Mouse (Mus musculus) layer of hippocampus, adult 9-11 months (tissue): ENCODE results near the gene Prx.

Source experiments
- DNase-seq: peaks from one replicate; pipeline ENCODE4 v3.0.0; 2022

Gene Prx

DNA sequence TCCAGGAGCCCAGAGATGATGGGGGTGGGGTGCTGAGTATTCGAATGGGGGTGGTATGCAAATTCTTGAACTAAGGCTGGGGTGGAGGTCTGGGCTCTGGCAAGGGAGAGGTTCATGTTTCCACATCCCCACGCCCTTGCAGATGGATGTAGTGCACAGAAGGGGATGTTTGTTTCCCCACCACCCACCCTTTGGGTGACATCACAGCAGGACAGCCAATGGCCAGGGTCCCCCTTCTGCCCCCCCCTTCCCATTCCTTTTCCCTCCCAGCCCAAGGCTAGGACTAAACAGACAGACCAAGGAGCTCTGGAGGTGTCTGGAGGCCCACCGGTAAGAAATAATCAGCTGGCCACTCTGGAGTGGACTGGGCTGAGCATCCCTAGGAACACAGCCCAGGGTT, at the start of gene Prx:
Prx (plus strand) TSS at position 289 of the 400 bp plus-strand sequence.
- DNase-seq: no peak

DNA sequence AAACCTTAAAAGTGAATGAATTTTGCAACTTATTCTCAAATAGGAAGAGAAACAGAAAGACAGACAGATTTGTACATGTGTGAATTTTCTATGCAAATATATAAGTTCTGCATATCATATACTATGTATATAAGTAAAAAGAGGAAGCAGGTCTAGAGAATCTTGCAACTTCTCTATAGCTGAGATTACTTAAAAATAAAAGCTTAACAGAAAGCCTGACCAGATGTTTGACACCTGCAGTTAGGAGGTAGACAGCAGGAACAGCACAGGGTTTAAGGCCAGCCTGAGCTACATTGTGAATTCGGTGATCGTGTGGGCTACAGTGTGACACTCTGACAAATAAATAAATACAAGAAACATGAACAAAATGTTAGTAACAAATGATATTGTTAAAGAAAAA, 47.8 kb upstream of the Prx start:
- no peak for DNase-seq

DNA sequence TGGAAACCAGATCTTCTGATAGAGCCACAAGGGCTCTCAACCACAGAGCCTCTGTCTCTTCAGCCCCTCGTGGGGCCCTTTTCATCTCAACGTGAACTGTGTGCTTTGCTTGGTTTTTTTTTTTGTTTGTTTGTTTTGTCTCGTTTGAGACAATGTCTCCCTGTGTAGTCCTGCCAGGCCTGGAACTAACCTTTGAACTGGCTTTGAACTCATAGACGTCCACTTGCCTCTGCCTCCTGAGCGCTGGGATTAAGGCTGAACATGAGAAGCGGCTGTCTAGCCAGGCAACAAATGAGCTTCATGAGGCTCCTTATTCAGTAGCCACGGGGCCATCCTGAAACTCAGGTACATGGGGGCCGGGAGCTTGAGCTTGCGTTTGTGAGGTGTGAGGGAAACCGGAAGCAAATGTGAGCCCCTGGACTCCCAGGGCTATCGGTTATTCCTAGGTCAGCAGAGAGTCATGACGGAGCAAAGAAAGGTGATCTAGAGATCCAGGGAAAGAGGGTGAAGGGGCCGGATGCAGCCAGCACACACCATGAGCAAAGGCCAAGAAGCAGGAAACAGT, 46.8 kb upstream of the Prx start:
- no peak for DNase-seq

DNA sequence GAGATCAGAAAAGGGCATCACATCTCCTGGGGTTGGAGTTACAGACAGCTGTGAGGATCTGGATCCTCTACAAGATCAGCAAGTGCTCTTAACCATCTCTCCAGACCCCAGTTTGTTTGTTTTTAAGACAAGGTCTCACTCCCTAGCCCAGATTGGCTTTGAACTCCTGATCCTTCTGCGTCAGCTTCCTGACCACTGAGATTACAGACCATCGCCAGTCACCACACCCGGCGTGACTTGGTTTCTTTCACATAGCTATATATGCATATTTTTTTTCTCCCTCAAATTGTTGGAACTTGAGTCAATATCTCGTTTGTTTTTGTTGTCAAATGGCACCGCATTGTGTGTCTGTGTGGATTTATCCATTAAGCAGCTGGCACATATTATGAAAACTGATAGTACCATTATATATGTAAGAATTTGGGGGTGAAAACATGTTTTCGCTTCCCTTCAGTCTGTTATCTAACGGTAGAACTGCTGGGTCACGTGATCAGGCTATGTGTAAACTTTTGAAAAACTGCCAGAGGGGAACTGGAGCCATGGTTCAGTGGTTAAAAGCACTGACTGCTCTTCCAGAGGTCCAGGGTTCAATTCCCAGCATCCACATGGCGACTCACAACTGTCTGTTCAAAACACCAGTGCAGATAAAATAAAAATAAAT, 44.5 kb upstream of the Prx start:
- no peak for DNase-seq

DNA sequence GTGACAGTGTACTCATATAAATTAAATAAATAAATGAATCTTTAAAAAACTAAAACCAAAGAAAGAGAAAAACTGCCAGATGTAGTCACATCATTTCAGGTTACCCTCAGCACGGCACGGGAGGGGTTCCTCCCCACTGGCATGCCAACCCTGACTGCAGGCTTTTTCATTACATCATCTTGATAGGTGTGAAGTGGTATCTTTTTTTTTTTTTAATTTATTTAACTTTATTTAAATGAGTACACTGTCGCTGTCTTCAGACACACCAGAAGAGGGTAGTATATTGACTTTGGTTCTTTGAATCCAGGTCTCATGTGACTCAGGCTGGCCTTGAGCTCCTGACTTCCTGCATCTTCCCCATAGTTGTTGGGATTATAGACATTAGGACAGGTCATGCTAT, 43.9 kb upstream of the Prx start:
- DNase-seq: no peak

DNA sequence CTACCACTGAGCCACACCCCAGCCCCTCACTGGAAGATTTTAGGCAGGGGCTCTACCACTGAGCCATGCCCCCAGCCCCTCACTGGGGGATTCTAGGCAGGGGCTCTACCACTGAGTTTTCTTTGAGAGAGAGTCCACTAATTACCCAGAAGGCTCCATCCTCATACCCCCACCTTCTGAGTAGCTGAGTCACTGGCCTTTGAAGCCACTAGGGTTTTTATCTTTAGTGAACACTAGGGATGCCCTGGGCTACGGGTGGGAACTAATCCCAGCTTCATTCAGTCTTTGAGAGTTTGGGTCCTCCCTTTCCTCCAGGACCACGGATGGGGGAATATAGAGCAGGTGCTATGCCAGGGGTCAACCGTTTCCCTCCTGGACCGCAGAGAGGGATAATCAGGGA, 40.5 kb upstream of the Prx start:
- no peak for DNase-seq

DNA sequence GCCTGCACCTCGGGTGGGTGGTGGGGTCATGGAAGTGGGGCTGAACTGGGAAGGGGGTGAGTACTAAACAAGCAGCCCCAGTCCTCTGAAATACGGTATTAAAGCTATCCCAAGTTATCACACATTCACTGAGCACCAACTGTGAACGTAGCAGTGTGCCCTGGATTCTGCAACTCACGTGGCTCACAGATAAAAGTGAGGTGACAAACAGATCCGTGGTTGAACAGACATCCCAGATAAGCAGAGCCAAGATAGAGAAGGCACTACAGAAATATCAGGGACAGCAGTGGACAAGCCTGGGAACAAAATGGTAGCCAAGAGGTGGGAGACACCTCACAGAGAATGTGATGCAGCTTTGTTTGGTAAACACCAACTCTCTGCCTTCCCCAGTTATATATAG, 39.5 kb upstream of the Prx start:
- DNase-seq: no peak

DNA sequence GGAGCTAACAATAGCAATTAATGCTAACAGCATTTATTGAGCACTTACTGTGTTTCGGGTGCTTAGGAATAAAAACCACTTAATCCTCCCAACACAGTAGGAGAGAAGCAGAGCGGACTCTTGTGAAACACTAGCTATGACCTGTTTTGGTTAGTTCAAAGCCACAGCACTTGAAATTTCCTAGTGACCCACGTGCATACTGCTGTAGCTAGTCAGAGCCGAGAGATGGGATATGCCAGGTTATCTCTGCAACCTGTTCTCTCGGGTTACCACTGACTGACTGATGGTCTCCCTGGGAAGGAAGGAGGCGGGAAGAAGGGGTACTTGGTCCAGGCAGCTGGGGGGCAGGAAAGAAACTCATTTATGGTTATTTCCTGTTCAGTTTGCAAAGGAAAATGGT, 38.6 kb upstream of the Prx start:
- DNase-seq: no peak

DNA sequence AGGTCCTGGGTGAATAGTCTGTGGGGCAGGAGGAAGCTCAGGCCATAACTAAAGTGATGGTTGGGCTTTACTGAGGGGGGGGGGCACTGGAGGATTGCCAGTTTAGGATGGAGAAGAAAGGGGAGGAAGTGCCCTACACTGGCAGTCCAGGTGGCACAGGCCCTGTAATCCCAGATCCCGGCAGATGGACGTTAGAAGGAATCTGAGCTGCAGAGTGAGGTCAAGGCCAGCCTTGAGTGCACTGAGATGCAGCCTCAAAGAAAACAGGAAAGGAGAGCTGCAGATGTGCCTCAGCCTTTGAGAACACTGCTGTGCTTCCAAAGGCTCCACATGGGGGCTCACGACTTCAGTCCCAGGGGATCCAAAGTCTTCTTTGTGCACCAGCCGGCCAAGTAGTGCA, 31.5 kb upstream of the Prx start:
- DNase-seq: no peak

DNA sequence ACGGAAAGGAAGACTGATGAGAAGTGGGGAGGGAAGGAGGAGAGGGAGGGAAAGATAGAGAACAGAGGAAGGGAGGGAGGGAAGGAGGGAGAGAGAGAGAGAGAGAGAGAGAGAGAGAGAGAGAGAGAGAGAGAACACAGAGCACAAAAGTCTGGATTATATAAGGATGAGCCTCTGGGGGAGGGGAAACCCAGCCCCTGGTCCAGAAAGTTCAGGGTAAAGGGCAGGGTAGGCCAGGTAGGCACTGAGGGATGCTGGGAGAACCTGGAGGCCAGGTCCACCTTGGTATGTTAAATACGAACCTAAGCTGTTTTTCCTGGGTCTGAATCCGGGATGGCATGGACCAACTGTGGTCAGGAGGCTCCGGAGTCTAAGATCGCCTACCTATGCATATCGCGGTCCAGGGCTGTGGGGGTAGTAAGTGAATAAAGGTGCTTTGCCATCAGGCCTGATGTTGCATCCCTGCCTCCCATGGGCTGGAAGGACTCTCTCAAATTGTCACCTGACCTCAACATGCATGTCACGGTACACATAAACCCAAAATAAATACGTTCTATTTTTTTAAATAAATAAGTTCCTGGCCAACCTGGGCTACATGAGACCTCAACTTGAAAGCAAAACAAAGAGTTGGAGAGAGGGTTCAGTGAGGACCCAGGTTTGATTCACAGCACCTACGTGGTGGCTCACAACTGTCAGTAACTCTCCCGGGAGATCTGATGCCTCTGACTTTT, 27.6 kb upstream of the Prx start:
- no peak for DNase-seq

DNA sequence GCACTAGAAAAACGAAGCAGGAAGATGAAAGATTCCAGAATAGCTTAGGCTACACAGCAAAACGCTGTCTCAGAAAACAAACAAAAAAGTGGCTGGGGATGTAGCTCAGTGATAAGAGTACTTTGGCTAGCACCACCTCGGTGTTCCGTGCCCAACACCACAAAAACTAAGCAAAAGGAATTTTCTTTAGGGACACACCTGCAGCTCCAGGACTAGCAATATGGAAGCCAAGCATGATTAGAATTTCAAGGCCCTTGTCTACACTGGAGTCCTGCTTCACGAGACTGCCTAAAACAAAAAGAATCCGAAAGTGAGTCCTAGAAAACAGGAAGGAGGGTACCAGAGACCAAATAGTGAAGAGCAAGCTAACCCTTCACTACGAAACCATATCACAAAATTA, 26.5 kb upstream of the Prx start:
- DNase-seq: no peak

DNA sequence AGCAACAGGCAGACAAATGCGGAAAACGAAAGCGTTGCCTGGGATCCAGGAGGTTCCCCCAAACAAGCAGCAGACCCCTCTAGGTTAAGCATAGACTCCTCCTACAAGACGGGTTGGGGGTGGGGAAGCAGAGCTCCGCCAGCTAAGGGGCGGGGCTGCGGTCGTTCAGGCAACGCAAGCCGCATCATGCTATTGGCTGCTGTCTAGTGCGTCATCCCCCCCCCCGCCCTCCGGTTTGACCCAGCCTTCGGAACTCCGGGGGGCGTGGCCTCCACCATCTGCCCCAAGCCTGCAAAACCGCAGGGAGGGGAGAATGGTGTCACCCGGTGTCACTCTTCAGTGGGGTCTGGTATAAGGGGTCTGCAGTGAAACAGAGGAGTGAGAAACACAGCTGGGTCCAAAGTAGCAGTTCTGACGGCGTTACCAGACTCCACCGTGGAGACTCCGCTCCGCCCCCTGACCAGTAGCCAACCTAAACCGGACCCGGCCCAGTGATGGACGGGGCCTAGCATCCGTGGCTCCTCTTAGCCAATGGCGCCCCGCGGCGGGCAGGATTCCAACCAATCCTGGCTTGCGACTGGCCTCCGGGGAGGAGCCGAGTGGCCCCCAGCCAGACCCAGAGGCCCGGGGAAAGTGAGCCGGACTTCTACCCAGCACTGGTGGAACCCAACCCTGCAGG, 25.8 kb upstream of the Prx start, which contains the start of gene Sertad3:
Sertad3 (plus strand) TSS at position 613 of the 679 bp plus-strand sequence.
- DNase-seq: peak; percentile 98

DNA sequence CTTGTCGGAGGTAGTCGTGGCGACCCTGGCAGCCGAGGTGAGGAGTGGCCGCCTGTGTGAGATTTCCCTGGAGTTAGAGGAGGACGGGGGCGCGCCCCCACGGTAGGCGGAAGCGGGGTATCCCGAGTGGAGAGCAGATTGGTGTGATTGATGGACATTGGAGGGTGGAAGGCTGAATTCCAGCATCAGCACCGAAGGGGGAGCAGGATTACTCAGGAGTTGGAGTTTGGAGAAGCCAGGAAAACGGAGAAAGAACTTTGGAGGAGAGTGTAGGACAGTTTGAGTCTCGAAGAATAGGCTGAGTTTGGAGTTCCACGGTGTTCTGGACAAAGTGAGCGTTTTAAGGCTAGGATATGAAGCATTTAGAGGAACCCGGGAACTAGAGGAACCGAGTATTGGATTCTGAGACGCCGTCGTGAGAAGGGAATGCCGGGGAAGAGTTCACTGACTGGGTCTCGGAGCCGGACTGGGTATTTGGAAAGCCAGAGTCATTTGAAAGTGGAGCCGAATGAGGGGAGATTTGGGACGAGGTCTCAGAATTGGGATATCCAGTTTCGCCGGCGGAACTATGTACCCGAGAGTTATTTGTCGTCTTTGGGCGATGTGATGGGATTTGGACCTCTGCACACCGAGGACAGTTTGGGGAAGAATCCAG, 25.2 kb upstream of the Prx start:
- no peak for DNase-seq

DNA sequence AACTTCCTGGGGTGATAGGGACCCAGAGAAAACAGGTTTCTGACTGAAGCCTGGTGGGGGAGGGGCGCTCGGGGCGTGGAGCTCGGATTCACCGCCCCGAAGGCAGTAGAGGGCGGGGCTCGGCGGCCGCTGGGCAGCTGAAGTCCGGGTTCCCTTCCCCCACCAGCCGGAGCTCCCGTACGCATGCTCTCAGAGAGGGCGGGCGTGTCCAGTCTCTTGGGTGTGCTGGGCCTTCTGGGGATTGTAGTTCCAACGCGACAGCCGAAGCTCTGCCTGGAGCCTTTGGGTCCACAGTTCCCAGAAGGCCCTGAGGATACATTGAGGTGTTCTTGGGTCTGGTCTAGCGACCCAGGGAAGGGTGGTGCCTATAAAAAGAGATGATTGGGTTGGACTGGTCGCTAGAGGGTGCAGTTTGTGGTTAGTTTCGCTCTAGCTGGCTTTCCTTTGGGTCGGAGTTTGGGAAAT, 24.6 kb upstream of the Prx start:
- DNase-seq: peak; percentile 99

DNA sequence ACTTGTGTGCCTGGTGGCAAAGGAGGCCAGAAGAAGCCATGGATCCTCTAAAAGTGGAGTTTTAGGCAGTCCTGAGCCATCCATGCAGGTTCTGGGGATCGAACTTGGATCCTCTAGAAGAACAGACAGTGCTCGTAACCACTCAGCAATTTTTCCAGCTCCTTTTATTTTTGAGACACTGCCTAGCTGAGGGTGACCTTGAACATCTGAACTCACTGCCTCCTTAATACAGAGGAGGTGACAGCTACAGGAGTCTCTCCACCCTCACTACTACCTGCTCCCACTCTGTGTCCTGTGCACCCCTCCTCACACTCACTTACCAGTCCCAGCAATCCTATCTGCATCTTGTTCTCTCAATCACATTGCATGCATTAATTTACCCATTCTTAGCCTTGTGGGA, 23.5 kb upstream of the Prx start:
- DNase-seq: no peak

DNA sequence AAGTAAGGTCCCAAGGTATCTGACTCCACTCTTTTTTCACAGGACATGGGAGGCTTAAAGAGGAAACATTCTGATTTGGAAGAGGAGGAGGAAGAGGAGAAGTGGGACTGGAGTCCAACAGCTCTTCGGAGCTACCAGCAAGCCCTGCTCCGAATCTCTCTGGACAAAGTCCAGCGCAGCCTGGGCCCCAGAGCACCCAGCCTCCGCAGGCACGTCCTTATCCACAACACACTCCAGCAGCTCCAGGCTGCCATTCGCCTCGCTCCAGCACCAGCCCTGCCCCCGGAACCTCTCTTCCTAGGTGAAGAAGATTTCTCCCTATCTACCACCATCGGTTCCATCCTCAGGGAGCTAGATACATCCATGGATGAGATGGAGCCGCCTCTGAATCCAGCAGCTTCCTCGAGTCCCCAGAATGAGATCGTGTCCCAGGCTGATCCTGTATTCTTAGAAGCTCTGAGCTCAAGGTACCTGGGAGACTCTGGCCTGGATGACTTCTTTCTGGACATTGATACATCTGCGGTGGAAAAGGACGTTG, 23.0 kb upstream of the Prx start:
- DNase-seq: no peak

DNA sequence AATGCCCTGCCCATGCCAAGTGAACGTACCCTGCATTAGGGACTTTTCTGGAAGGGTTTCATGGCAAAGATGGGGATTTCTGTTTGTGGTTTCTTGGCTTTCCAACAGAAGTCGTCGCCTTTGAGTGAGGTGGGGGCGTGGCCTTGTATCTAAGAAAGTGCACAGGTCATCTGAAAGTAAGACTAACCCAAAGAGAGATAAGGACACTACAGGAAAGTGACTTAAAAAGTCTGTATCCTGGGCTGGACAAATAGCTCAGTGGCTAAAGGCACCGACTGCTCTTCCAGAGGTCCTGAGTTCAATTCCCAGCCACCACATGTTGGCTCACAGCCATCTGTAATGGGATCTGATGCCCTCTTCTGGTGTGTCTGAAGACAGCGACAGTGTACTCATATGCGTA, 20.6 kb upstream of the Prx start:
- no peak for DNase-seq

DNA sequence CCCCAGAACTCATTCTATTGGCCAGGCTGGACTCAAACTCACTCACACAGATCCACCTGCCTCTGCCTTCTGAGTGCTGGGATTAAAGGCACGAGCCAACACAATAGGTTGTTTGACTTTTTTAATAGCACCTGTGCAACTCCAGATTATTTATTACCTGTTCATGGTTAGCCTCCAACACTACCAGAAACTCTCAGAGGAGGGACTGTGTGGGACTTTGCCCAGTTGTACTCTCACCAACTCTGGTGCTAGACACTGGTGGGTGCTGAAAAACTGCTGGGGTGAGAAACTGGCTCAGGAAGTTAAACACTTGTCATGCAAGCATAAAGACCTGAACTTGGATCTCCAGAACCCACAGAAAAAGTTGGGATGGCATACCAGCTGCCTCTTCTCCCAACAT, 19.4 kb upstream of the Prx start:
- DNase-seq: no peak

DNA sequence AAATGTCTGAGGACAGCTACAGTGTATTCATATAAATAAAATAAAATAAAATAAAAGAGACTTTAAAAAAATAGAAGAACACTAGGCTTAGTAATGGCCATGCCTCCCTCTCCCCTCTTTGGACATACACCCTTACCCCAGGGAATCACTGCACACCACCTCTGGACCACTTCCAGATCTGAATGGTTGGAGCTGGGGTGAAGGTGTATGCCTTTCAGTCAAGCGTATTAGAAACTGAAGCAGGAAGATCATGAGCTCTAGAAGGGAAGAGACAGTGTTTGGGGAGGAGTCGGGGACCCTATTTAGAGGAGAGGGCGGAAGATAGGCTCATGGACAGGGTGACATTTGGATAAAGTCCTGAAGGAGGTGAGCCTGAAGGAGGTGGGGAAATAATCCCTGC, 18.6 kb upstream of the Prx start:
- no peak for DNase-seq

DNA sequence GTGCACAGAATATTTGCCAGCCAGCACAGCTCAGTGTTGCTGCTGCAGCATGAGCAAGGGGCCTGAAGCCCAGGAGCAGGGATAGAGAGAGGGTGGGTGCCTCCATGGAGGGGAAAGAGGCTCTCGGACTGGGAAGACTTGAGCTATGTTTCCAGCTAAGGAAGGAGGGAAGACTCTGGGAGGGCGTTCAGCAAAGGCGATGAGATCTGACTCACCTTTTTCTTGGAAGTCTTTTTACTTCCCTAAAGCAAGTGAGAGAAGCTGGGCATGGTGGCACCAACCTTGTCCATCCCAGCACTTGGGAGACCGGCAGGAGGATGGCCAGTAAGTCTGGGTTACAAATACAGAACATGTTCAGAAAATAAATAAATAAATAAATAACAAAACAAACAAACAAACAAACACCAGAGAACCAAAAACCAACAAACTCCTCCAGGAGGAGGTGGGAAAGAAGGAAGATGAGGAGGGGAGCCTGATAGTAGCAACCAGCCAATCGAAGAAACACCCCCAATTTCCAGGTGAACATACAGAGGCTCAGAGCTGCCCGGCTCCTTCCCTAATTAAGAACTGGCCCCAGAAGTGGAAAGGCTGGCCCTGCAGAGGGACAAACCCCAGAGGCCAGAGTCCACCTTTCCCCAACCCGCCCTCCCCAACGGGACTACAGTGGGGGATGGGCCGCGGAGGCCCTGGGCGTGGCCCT, 18.0 kb upstream of the Prx start:
- no peak for DNase-seq

DNA sequence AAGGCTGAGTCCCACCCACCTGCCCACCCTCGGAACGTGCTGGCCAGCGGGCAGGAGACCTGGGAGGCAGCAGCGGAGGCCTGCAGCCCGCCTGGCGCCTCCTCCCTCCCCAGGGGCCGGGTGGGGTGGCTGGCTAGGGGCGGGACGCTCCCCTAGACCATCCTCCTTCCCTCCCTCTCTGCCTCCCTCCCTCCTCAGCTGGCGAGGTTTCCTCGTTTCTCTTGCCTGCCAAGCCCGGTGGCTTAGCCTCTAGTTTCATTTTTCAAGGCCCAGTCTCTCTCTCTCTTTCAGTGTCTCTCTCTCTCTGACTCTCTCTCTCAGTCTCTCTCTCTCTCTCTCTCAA, 17.5 kb upstream of the Prx start:
- DNase-seq: peak; percentile 82

DNA sequence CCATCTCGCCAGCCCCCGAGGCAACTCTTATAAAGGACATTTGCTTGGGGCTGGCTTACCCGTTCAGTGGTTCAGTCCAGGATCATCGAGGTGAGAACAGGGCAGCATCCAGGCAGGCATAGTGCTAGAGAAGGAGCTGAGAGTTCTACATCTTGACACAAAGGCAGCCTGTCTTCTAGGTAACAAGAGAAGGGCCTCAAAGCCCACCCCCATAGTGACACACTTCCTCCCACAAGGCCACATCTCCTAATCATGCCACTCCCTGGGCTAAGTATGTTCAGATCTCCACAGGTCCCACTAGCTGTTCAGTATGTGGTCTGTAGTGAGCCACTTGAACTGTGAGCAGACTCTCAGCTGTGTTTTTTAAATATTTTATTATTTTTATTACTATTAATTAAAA, 15.3 kb upstream of the Prx start:
- no peak for DNase-seq
